Mouse (Mus musculus): ENCODE results near the gene Sipa1l2. TPM values are rescaled to one million over a fixed set of nuclear protein-coding genes. Genes with fewer than 3 reads are reported as not detected.

The Sipa1l2 gene
- polyA plus RNA-seq, 1 experiment: 10.3 TPM

GRCm38 (mm10) chr8:125542893-125543613, 26.6 kb downstream of the Sipa1l2 start:
- H3K4me3 ChIP-seq (ENCODE audit: insufficient read depth, low read length): no peak overlapping the region
- TF ChIP-seq CTCF (IDR thresholded peaks at IDR 0.05; ENCODE audit: borderline replicate concordance, insufficient read depth, low read length): no peak
- no peak for TF ChIP-seq POLR2A (IDR thresholded peaks at IDR 0.05; ENCODE audit: low read depth, low read length)
- 0 out of 2 replicates have a peak, but pooled peaks cover 4% of the 10 kb centered on the region for H3K4me1 ChIP-seq (ENCODE audit: control insufficient read depth, insufficient read depth, low read length)
- no peak overlapping the region for H3K27ac ChIP-seq (ENCODE audit: insufficient read depth, low read length)

GRCm38 (mm10) chr8:125539056-125540013, 30.3 kb downstream of the Sipa1l2 start:
- Histone ChIP-seq H3K27ac (ENCODE audit: insufficient read depth, low read length) (no peak overlapping the region), H3K4me3 (ENCODE audit: insufficient read depth, low read length) (no peak overlapping the region), H3K4me1 (ENCODE audit: control insufficient read depth, insufficient read depth, low read length) (0 out of 2 replicates have a peak, but pooled peaks cover 4% of the 10 kb centered on the region)
- TF ChIP-seq POLR2A (IDR thresholded peaks at IDR 0.05; ENCODE audit: low read depth, low read length): no peak
- no peak for TF ChIP-seq CTCF (IDR thresholded peaks at IDR 0.05; ENCODE audit: borderline replicate concordance, insufficient read depth, low read length)

GRCm38 (mm10) chr8:125538265-125538664, 31.3 kb downstream of the Sipa1l2 start:
- Histone ChIP-seq H3K4me1 (ENCODE audit: control insufficient read depth, insufficient read depth, low read length) (0 out of 2 replicates have a peak, but pooled peaks cover 4% of the 10 kb centered on the region), H3K4me3 (ENCODE audit: insufficient read depth, low read length) (no peak overlapping the region), H3K27ac (ENCODE audit: insufficient read depth, low read length) (no peak overlapping the region)
- no peak for TF ChIP-seq POLR2A (IDR thresholded peaks at IDR 0.05; ENCODE audit: low read depth, low read length)
- no peak for TF ChIP-seq CTCF (IDR thresholded peaks at IDR 0.05; ENCODE audit: borderline replicate concordance, insufficient read depth, low read length)

- Histone ChIP-seq H3K4me1 (ENCODE audit: control insufficient read depth, insufficient read depth, low read length) (0 out of 2 replicates have a peak, but pooled peaks cover 7% of the 10 kb centered on the region), H3K27ac (ENCODE audit: insufficient read depth, low read length) (no peak overlapping the region)
Measured at GRCm38 (mm10) chr8:125533709-125534108, 35.9 kb downstream of the Sipa1l2 start.

GRCm38 (mm10) chr8:125532953-125533352, 36.7 kb downstream of the Sipa1l2 start:
- H3K4me1 ChIP-seq (ENCODE audit: control insufficient read depth, insufficient read depth, low read length): 0 out of 2 replicates have a peak, but pooled peaks cover 2% of the 10 kb centered on the region
- no peak overlapping the region for H3K4me3 ChIP-seq (ENCODE audit: insufficient read depth, low read length)
- TF ChIP-seq CTCF (IDR thresholded peaks at IDR 0.05; ENCODE audit: borderline replicate concordance, insufficient read depth, low read length): no peak
- TF ChIP-seq POLR2A (IDR thresholded peaks at IDR 0.05; ENCODE audit: low read depth, low read length): no peak
- no peak overlapping the region for H3K27ac ChIP-seq (ENCODE audit: insufficient read depth, low read length)

More at GRCm38 (mm10) chr8:125533709-125534108, 35.9 kb downstream of the Sipa1l2 start:
- H3K4me3 ChIP-seq (ENCODE audit: insufficient read depth, low read length): no peak overlapping the region
- TF ChIP-seq POLR2A (IDR thresholded peaks at IDR 0.05; ENCODE audit: low read depth, low read length) (no peak), CTCF (IDR thresholded peaks at IDR 0.05; ENCODE audit: borderline replicate concordance, insufficient read depth, low read length) (no peak)

GRCm38 (mm10) chr8:125532177-125532576, 37.4 kb downstream of the Sipa1l2 start:
- Histone ChIP-seq H3K4me1 (ENCODE audit: control insufficient read depth, insufficient read depth, low read length) (0 out of 2 replicates have a peak, but pooled peaks cover 2% of the 10 kb centered on the region), H3K27ac (ENCODE audit: insufficient read depth, low read length) (no peak overlapping the region), H3K4me3 (ENCODE audit: insufficient read depth, low read length) (no peak overlapping the region)
- TF ChIP-seq POLR2A (IDR thresholded peaks at IDR 0.05; ENCODE audit: low read depth, low read length) (no peak), CTCF (IDR thresholded peaks at IDR 0.05; ENCODE audit: borderline replicate concordance, insufficient read depth, low read length) (no peak)

- Histone ChIP-seq H3K4me3 (ENCODE audit: insufficient read depth, low read length) (no peak overlapping the region), H3K27ac (ENCODE audit: insufficient read depth, low read length) (no peak overlapping the region), H3K4me1 (ENCODE audit: control insufficient read depth, insufficient read depth, low read length) (peaks cover 3% of the 10 kb centered on the region; the same call in 1 of the 2 replicates)
- TF ChIP-seq CTCF (IDR thresholded peaks at IDR 0.05; ENCODE audit: borderline replicate concordance, insufficient read depth, low read length): no peak
- no peak for TF ChIP-seq POLR2A (IDR thresholded peaks at IDR 0.05; ENCODE audit: low read depth, low read length)
Measured at GRCm38 (mm10) chr8:125531640-125532039, 38.0 kb downstream of the Sipa1l2 start.

GRCm38 (mm10) chr8:125531088-125531438, 38.5 kb downstream of the Sipa1l2 start:
- peaks cover 8% of the 10 kb centered on the region; the same call in 1 of the 2 replicates for H3K4me1 ChIP-seq (ENCODE audit: control insufficient read depth, insufficient read depth, low read length)
- TF ChIP-seq CTCF (IDR thresholded peaks at IDR 0.05; ENCODE audit: borderline replicate concordance, insufficient read depth, low read length) (no peak), POLR2A (IDR thresholded peaks at IDR 0.05; ENCODE audit: low read depth, low read length) (no peak)

GRCm38 (mm10) chr8:125530187-125531087, 39.2 kb downstream of the Sipa1l2 start:
- H3K4me3 ChIP-seq (ENCODE audit: insufficient read depth, low read length): no peak overlapping the region
- H3K4me1 ChIP-seq (ENCODE audit: control insufficient read depth, insufficient read depth, low read length): peaks cover 11% of the 10 kb centered on the region
- H3K27ac ChIP-seq (ENCODE audit: insufficient read depth, low read length): no peak overlapping the region
- TF ChIP-seq POLR2A (IDR thresholded peaks at IDR 0.05; ENCODE audit: low read depth, low read length) (no peak), CTCF (IDR thresholded peaks at IDR 0.05; ENCODE audit: borderline replicate concordance, insufficient read depth, low read length) (no peak)

More at GRCm38 (mm10) chr8:125531088-125531438, 38.5 kb downstream of the Sipa1l2 start:
- Histone ChIP-seq H3K4me3 (ENCODE audit: insufficient read depth, low read length) (no peak overlapping the region), H3K27ac (ENCODE audit: insufficient read depth, low read length) (no peak overlapping the region)

Measured in embryonic fibroblast, embryonic 13.5 days (primary cell).